Mouse (Mus musculus) adrenal gland, postnatal 4 days (tissue): Measurements from ENCODE around the gene Olfm2. TPM values are rescaled to one million over a fixed set of nuclear protein-coding genes. Genes with fewer than 3 reads are reported as not detected.

Experiments
- DNase-seq, 2 experiments: peaks; one replicate each; pipeline ENCODE4 v3.0.0; 2021 to 2022; ENCODE audit warnings: low spot score in 2 of 2, mixed read lengths in 2 of 2
- total RNA-seq, 2 experiments: library from RNA; stranded (reverse); gene quantifications; 2 replicates each; pipeline ENCODE4 v1.2.3; 2021

Gene Olfm2
- total RNA-seq, 2 experiments from 2014 or later = 6.5 to 8.5 TPM

- no peak for DNase-seq
Measured at GRCm38 (mm10) chr9:20747682-20748081, 1.5 kb upstream of the Olfm2 start.

- DNase-seq = no peak
Measured at GRCm38 (mm10) chr9:20745129-20745966, 801 bp downstream of the Olfm2 start.

- no peak for DNase-seq
Measured at GRCm38 (mm10) chr9:20743946-20744738, 2.0 kb downstream of the Olfm2 start.

GRCm38 (mm10) chr9:20740407-20740806 is 5.7 kb downstream of the Olfm2 start:
- DNase-seq = peak; percentile 57 to 65

GRCm38 (mm10) chr9:20738251-20738999 is 7.7 kb downstream of the Olfm2 start:
- DNase-seq = no peak

- DNase-seq = no peak
Measured at GRCm38 (mm10) chr9:20737227-20737626, 8.9 kb downstream of the Olfm2 start.

GRCm38 (mm10) chr9:20734692-20735091 is 11.5 kb downstream of the Olfm2 start:
- no peak for DNase-seq

GRCm38 (mm10) chr9:20731797-20732196 is 14.4 kb downstream of the Olfm2 start:
- no peak for DNase-seq

- no peak for DNase-seq
Measured at GRCm38 (mm10) chr9:20729451-20729850, 16.7 kb downstream of the Olfm2 start.

GRCm38 (mm10) chr9:20727601-20728113 is 18.5 kb downstream of the Olfm2 start:
- DNase-seq = no peak

- no peak for DNase-seq
Measured at GRCm38 (mm10) chr9:20726859-20727600, 19.1 kb downstream of the Olfm2 start.

GRCm38 (mm10) chr9:20726134-20726858 is 19.9 kb downstream of the Olfm2 start:
- no peak for DNase-seq

- DNase-seq = no peak
Measured at GRCm38 (mm10) chr9:20721582-20721981, 24.6 kb downstream of the Olfm2 start.

- no peak for DNase-seq
Measured at GRCm38 (mm10) chr9:20715332-20715731, 30.8 kb downstream of the Olfm2 start.

GRCm38 (mm10) chr9:20713478-20713987 is 32.6 kb downstream of the Olfm2 start:
- DNase-seq = no peak

GRCm38 (mm10) chr9:20712934-20713477 is 33.1 kb downstream of the Olfm2 start:
- no peak for DNase-seq

GRCm38 (mm10) chr9:20710471-20710870 is 35.7 kb downstream of the Olfm2 start:
- DNase-seq = no peak

GRCm38 (mm10) chr9:20705981-20706380 is 40.2 kb downstream of the Olfm2 start:
- no peak for DNase-seq

- DNase-seq = no peak
Measured at GRCm38 (mm10) chr9:20705420-20705819, 40.7 kb downstream of the Olfm2 start.
